Mouse (Mus musculus): ENCODE measurements around the gene Odf3l1. TPM values are rescaled to one million over a fixed set of nuclear protein-coding genes. Genes with fewer than 3 reads are reported as not detected.
"Not testable (repeated sequence)": the region's sequence is repeated elsewhere in the genome, so short reads cannot be mapped to it uniquely, and the experiment has no call there.

Odf3l1 gene
- polyA plus RNA-seq (2012; ENCODE audit: insufficient read depth, insufficient read length, missing spikeins) = 19.3 and 37.5 TPM in 2 replicates

GRCm38 (mm10) chr9:56864216-56864729, at the start of gene Odf3l1:
Odf3l1 (minus strand) TSS chr9:56864679.
- peaks cover 5% of the 10 kb centered on the region; the same call in 1 of the 2 replicates for H3K4me1 ChIP-seq (ENCODE audit: control insufficient read depth, insufficient read depth, insufficient read length, low read length)
- H3K4me3 ChIP-seq (ENCODE audit: insufficient read depth, low read depth, low read length) = peak within 1 kb of the TSS; percentile 69
- H3K27ac ChIP-seq (replicated peaks; ENCODE audit: low read depth, low read length) = peak within 1 kb of the TSS; percentile 92

DNA sequence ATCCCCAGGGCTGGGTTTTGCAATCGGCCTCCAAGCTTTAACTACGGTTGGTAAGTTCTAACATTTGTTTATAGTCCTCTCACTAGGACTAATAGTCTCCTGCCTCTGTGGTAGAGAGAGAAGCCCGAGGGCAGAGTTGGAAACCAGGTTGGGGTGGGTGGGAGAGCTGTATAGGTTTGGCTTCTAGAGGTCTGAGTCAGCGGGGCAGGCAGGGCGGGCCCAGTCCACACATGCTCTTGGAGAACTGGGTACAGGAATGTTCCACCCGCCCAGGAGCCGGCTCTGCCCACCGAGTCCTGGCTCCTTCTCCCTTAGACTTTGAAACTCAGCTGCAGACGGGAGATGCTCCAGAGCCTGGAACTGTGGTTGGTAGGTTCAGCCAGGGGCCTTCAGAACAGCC, 49.5 kb upstream of the Odf3l1 start:
- no peak overlapping the region for H3K27ac ChIP-seq (replicated peaks; ENCODE audit: low read depth, low read length)
- no peak overlapping the region for H3K4me3 ChIP-seq (ENCODE audit: insufficient read depth, low read depth, low read length)
- H3K4me1 ChIP-seq (ENCODE audit: control insufficient read depth, insufficient read depth, insufficient read length, low read length) = peaks cover 14% of the 10 kb centered on the region

GRCm38 (mm10) chr9:56911017-56911416, 46.5 kb upstream of the Odf3l1 start:
- peaks cover 10% of the 10 kb centered on the region for H3K4me1 ChIP-seq (ENCODE audit: control insufficient read depth, insufficient read depth, insufficient read length, low read length)

DNA sequence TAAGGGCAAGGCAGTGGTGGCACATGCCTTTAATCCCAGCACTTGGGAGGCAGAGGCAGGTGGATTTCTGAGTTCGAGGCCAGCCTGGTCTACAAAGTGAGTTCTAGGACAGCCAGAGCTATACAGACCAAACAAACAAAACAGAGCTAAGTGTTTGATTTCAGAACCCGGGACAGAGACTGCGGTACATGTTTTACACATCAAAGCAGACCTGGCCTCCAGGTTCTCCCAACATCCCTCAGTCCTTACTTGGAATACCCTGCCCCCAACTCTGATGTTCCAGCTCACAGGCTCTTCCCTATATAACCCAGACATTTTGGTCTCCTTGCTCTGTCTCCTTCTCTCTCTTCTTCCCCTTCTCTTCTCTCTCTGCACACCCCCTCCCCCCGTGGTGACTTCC, 45.5 kb upstream of the Odf3l1 start:
- H3K27ac ChIP-seq (replicated peaks; ENCODE audit: low read depth, low read length); H3K4me3 ChIP-seq (ENCODE audit: insufficient read depth, low read depth, low read length): not testable (repeated sequence)

More at GRCm38 (mm10) chr9:56911017-56911416, 46.5 kb upstream of the Odf3l1 start:
- Histone ChIP-seq H3K27ac (replicated peaks; ENCODE audit: low read depth, low read length) (no peak overlapping the region), H3K4me3 (ENCODE audit: insufficient read depth, low read depth, low read length) (no peak overlapping the region)

GRCm38 (mm10) chr9:56907549-56907948, 43.1 kb upstream of the Odf3l1 start:
- H3K4me1 ChIP-seq (ENCODE audit: control insufficient read depth, insufficient read depth, insufficient read length, low read length) = no peaks in the 10 kb centered on the region
- H3K4me3 ChIP-seq (ENCODE audit: insufficient read depth, low read depth, low read length) = no peak overlapping the region
- H3K27ac ChIP-seq (replicated peaks; ENCODE audit: low read depth, low read length) = no peak overlapping the region

More for the DNA sequence above, 45.5 kb upstream of the Odf3l1 start:
- H3K4me1 ChIP-seq (ENCODE audit: control insufficient read depth, insufficient read depth, insufficient read length, low read length) = not testable (repeated sequence)

- peaks cover 6% of the 10 kb centered on the region for H3K4me1 ChIP-seq (ENCODE audit: control insufficient read depth, insufficient read depth, insufficient read length, low read length)
- no peak overlapping the region for H3K4me3 ChIP-seq (ENCODE audit: insufficient read depth, low read depth, low read length)
- no peak overlapping the region for H3K27ac ChIP-seq (replicated peaks; ENCODE audit: low read depth, low read length)
Observed at GRCm38 (mm10) chr9:56903662-56904061, 39.2 kb upstream of the Odf3l1 start.

DNA sequence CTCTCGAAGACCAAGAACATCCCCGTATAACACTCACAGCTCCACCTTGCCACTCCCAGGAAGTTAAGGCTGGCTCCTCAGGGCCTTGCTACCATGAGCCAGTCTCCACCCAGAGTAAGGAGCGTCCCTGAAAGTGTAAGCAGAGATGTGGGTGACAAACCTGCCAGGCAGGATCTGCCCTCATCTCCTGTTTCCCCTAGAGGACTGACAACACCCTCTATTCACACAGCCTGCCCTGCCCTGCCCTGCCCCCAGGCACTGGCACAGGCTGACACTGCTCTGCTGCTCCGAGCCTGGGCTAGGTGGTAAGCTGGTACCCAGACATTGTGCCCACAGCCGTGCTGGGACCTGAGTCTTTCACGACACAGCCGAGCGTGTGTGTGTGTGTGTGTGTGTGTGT, 36.7 kb upstream of the Odf3l1 start:
- H3K4me1 ChIP-seq (ENCODE audit: control insufficient read depth, insufficient read depth, insufficient read length, low read length) = peaks cover 6% of the 10 kb centered on the region
- no peak overlapping the region for H3K4me3 ChIP-seq (ENCODE audit: insufficient read depth, low read depth, low read length)
- no peak overlapping the region for H3K27ac ChIP-seq (replicated peaks; ENCODE audit: low read depth, low read length)

DNA sequence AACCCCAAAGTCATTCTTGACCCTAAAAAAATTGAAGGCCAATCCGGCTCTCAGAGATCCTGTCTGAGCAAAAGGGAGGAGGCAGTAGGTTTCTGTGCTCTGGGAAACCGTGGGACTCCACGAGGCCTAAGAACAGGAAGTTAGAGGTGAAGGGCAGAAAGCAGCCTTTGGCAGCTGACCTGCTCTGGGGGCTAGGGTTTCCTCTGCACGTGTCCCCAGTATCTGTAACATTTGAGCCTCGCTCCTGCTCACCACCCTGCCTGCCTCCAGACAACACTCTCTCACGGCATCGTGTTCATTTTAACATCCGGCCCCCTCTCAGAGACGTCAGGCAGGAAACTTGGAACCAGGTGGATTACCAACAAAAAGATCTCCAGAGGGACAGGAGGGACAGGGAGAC, 36.1 kb upstream of the Odf3l1 start:
- H3K4me3 ChIP-seq (ENCODE audit: insufficient read depth, low read depth, low read length) = no peak overlapping the region
- peaks cover 6% of the 10 kb centered on the region for H3K4me1 ChIP-seq (ENCODE audit: control insufficient read depth, insufficient read depth, insufficient read length, low read length)
- no peak overlapping the region for H3K27ac ChIP-seq (replicated peaks; ENCODE audit: low read depth, low read length)

GRCm38 (mm10) chr9:56900060-56900459, 35.6 kb upstream of the Odf3l1 start:
- peaks cover 6% of the 10 kb centered on the region for H3K4me1 ChIP-seq (ENCODE audit: control insufficient read depth, insufficient read depth, insufficient read length, low read length)
- no peak overlapping the region for H3K4me3 ChIP-seq (ENCODE audit: insufficient read depth, low read depth, low read length)
- H3K27ac ChIP-seq (replicated peaks; ENCODE audit: low read depth, low read length) = no peak overlapping the region

- Histone ChIP-seq H3K4me1 (ENCODE audit: control insufficient read depth, insufficient read depth, insufficient read length, low read length) (peaks cover 6% of the 10 kb centered on the region), H3K4me3 (ENCODE audit: insufficient read depth, low read depth, low read length) (no peak overlapping the region)
Observed at GRCm38 (mm10) chr9:56899409-56899808, 34.9 kb upstream of the Odf3l1 start.

GRCm38 (mm10) chr9:56896779-56897178, 32.3 kb upstream of the Odf3l1 start:
- H3K27ac ChIP-seq (replicated peaks; ENCODE audit: low read depth, low read length) = no peak overlapping the region
- no peak overlapping the region for H3K4me3 ChIP-seq (ENCODE audit: insufficient read depth, low read depth, low read length)
- peaks cover 6% of the 10 kb centered on the region for H3K4me1 ChIP-seq (ENCODE audit: control insufficient read depth, insufficient read depth, insufficient read length, low read length)

More at GRCm38 (mm10) chr9:56899409-56899808, 34.9 kb upstream of the Odf3l1 start:
- no peak overlapping the region for H3K27ac ChIP-seq (replicated peaks; ENCODE audit: low read depth, low read length)

- H3K4me1 ChIP-seq (ENCODE audit: control insufficient read depth, insufficient read depth, insufficient read length, low read length) = no peaks in the 10 kb centered on the region
- no peak overlapping the region for H3K4me3 ChIP-seq (ENCODE audit: insufficient read depth, low read depth, low read length)
- H3K27ac ChIP-seq (replicated peaks; ENCODE audit: low read depth, low read length) = no peak overlapping the region
Observed at GRCm38 (mm10) chr9:56894006-56894405, 29.5 kb upstream of the Odf3l1 start.

DNA sequence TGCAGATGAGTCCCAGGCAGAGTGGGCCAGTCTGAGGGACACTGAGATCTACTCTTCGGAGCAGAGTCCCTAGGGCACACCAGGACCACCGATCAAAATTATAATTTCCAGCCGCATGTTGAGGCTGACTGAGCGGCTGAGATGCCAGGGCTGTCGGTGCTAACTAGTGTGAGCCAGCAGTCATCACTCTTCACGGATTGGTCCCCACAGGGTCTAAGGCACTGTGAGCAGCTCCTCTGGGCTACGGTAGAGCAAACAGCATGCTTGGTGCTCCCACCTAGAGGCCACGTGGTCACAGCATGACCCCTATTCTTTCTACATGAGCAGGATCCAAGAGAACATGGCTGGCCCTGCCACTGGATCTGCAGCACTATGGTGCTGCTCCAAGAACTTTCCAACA, 28.8 kb upstream of the Odf3l1 start:
- Histone ChIP-seq H3K4me3 (ENCODE audit: insufficient read depth, low read depth, low read length) (no peak overlapping the region), H3K27ac (replicated peaks; ENCODE audit: low read depth, low read length) (no peak overlapping the region), H3K4me1 (ENCODE audit: control insufficient read depth, insufficient read depth, insufficient read length, low read length) (no peaks in the 10 kb centered on the region)

DNA sequence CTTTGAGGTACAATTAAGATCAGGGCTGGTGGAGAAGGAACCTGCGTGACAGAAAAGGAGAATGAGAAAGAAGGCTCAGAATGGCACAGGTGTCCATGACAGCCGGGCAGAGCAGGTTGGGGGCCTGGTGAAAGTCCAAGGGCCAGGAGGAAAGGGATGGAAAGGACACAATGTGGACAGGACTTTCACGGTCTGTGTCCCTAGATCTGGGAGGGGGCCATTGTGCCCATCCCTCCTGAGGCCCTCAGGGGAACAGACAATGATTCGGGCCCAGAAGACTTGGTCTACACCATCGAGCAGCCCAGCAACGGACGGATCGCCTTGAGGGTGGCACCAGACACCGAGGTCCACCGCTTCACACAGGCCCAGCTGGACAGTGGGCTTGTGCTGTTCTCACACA, 27.6 kb upstream of the Odf3l1 start:
- Histone ChIP-seq H3K27ac (replicated peaks; ENCODE audit: low read depth, low read length) (no peak overlapping the region), H3K4me3 (ENCODE audit: insufficient read depth, low read depth, low read length) (no peak overlapping the region)

GRCm38 (mm10) chr9:56891517-56892011, 27.1 kb upstream of the Odf3l1 start:
- no peak overlapping the region for H3K4me3 ChIP-seq (ENCODE audit: insufficient read depth, low read depth, low read length)
- H3K4me1 ChIP-seq (ENCODE audit: control insufficient read depth, insufficient read depth, insufficient read length, low read length) = no peaks in the 10 kb centered on the region
- no peak overlapping the region for H3K27ac ChIP-seq (replicated peaks; ENCODE audit: low read depth, low read length)

More for the DNA sequence above, 27.6 kb upstream of the Odf3l1 start:
- no peaks in the 10 kb centered on the region for H3K4me1 ChIP-seq (ENCODE audit: control insufficient read depth, insufficient read depth, insufficient read length, low read length)

DNA sequence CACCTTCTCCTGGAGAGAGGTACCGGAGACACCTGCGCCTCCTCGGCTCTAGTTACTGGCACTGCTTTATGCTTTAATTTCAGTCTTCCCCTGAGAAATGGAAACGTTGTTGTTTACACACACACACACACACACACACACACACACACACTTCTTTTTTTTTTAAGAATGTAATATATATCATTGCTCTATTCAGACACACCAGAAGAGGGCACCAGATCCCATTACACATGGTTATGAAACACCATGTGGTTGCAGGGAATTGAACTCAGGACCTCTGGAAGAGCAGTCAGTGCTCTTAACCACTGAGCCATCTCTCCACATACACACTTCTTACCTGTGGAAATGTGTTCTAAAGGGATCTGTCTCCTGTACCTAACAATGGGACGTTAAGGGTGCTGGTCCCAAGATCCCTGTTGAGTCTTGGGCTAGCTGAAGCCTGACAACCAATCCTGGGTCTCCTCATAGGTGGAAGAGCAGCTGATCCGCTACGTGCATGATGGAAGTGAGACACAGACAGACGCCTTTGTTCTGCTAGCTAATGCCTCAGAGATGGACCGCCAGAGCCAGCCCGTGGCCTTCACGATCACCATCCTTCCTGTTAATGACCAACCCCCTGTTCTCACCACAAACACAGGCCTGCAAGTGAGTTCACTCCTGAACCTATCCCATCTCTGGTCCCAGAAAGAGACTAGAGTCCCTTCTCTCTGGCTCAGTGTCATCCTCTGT, 26.2 kb upstream of the Odf3l1 start:
- Histone ChIP-seq H3K4me1 (ENCODE audit: control insufficient read depth, insufficient read depth, insufficient read length, low read length) (no peaks in the 10 kb centered on the region), H3K4me3 (ENCODE audit: insufficient read depth, low read depth, low read length) (no peak overlapping the region), H3K27ac (replicated peaks; ENCODE audit: low read depth, low read length) (no peak overlapping the region)

Measured in brown adipose tissue, adult 24 weeks (tissue).